In genomic region chr10:108417448-108417847, GRCm38 (mm10) we compare ENCODE assay signal across 21 mouse cellular contexts.
DNase-seq lines count a peak whose midpoint lies in the region; ATAC-seq and TF ChIP-seq lines count a peak whose summit lies in the region.
"Had no signal": no experiment of that assay in that cellular context is flagged by ENCODE, and none has a peak within 500 bp of the region (broad histone marks: within the 10 kb centered on the region; RNA-seq: fewer than 3 reads in every experiment).

No protein-coding gene starts in this region.

- no peak for TF ChIP-seq CTCF in layer of hippocampus, adult 2 months (conservative IDR thresholded peaks at IDR 0.05)

- ATAC-seq in hematopoietic stem cell, adult 5-6 weeks (replicated peaks in 1 of 2; ENCODE audit: insufficient read depth in 1 of 2, low FRiP score in 2 of 2, low TSS enrichment in 1 of 2, low read depth in 1 of 2, poor library complexity in 2 of 2, severe bottlenecking in 2 of 2) = peak; percentile 51 to 60
- peak; percentile 52; the same call in 1 of the 2 replicates for ATAC-seq in megakaryocyte progenitor cell, adult 5-6 weeks (replicated peaks; ENCODE audit: poor library complexity)
- ATAC-seq: activated CD4-positive, CD25-positive, alpha-beta regulatory T cell, adult 4 months; CD4-positive, CD25-positive, alpha-beta regulatory T cell, adult 4 months; Patski had no signal

- peak; percentile 34 for DNase-seq in heart, adult 11 months
- no peak for DNase-seq in heart, adult 8-10 months (ENCODE audit: low spot score)
- peak; percentile 10 for DNase-seq in 416B (ENCODE audit: low read depth)
- DNase-seq in B cell, adult 2 months = no peak
- DNase-seq in layer of hippocampus, adult 2 months (ENCODE audit: low spot score in 2 of 2) = no peak
- DNase-seq in gastrocnemius, postnatal 25 days = no peak
- DNase-seq: adrenal gland, adult 2 months; adrenal gland, adult 8-10 months; adrenal gland, postnatal 10 days; adrenal gland, postnatal 14 days; adrenal gland, postnatal 25 days; adrenal gland, postnatal 36 days; cerebellum, adult 11 months; cerebellum, adult 11-12 months; cerebellum, adult 18-20 months; cerebellum, adult 2 months had no signal

- H3K27ac ChIP-seq in layer of hippocampus, adult 2 months = no peak overlapping the region

- H3K4me3 ChIP-seq in layer of hippocampus, adult 2 months = no peak overlapping the region

Comparison
In these comparisons a context has a peak if more than half of its experiments do, and no peak if none do; other contexts are left out.
1. DNase-seq: peak in heart, adult 11 months (single experiment) and 416B (single experiment); none in heart, adult 8-10 months (single experiment), B cell, adult 2 months (0 of 2), layer of hippocampus, adult 2 months (0 of 2) and gastrocnemius, postnatal 25 days (single experiment).